In the genomic region with DNA sequence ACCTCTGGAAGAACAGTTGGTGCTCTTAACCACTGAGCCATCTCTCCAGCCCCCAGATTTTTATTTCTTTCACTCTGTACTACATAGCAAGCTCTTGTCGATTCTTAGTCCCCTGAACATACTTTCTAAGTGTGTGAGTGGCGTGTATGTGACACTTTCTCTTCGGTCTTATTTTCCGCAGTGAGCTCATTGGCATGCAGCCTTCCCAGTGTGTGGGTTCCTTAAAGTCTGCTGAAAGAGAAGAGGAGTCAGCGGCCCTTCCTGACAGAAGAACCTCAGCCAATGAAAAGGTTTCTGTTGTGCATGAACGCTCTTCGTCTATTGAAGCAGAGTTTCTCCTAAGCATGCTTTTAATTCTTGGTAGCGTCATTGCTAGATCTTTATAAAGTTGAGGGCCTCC, we compare ENCODE assay signal across 14 mouse cellular contexts.
DNase-seq lines count a peak whose midpoint lies in the region.
"Had no signal": no experiment of that assay in that cellular context is flagged by ENCODE, and none has a peak within 500 bp of the region (broad histone marks: within the 10 kb centered on the region; RNA-seq: fewer than 3 reads in every experiment).

No protein-coding gene starts in this region.

- DNase-seq in brain, adult 2 months (ENCODE audit: low read depth, low spot score): peak; percentile 60
- no peak for DNase-seq in cerebellum, adult 8-10 months
- DNase-seq: adrenal gland, adult 2 months; adrenal gland, adult 8-10 months; adrenal gland, postnatal 10 days; adrenal gland, postnatal 14 days; adrenal gland, postnatal 25 days; adrenal gland, postnatal 36 days; B cell, adult 2 months; cerebellum, adult 11 months; cerebellum, adult 11-12 months; cerebellum, adult 18-20 months; cerebellum, adult 2 months; cerebellum, adult 9-10 months had no signal
